Mouse (Mus musculus): Measurements from ENCODE around the gene Fam71d. TPM values are rescaled to one million over a fixed set of nuclear protein-coding genes. Genes with fewer than 3 reads are reported as not detected.

Fam71d gene
- total and polyA plus RNA-seq, 3 experiments: not detected

DNA sequence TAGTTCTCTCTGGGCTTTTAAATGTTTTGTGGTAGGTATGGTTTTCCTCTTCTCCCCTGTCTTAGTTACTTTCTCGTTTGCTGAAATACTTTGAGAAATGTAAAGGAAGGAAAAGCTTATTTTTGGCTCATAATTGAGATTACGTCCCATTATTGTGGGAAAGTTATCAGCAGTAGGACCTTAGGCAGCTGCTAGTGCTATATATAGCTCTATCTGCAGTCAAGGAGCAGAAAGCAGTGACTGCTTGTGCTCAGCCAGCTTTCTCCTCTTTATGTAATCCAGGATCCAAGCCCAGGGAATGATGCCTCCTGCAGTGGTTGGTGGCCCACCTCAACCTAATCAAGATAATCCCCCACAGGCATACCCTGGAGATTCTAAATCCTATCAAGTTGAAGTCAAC, 81.9 kb downstream of the Fam71d start:
- Histone ChIP-seq H3K27me3 (ENCODE audit: control insufficient read depth in 1 of 2, insufficient read depth in 2 of 2, low read length in 2 of 2) (no peaks in the 10 kb centered on the region), H3K9me3 (replicated peaks; ENCODE audit: insufficient read depth, low read length) (no peaks in the 10 kb centered on the region), H3K9ac (ENCODE audit: control insufficient read depth, low read depth, low read length, poor library complexity, severe bottlenecking) (no peak overlapping the region), H3K4me3 (ENCODE audit: control insufficient read depth in 1 of 2, insufficient read depth in 1 of 2, low read depth in 2 of 2, low read length in 2 of 2) (no peak overlapping the region), H3K79me2 (ENCODE audit: control insufficient read depth, insufficient read depth, low read length, poor library complexity) (peaks cover 6% of the 10 kb centered on the region), H3K27ac (ENCODE audit: control insufficient read depth, low read depth, low read length) (no peak overlapping the region), H3K36me3 (ENCODE audit: control insufficient read depth in 1 of 2, insufficient read depth in 2 of 2, low read length in 2 of 2) (peaks cover 6 to 19% of the 10 kb centered on the region in 2 experiments), H3K4me1 (ENCODE audit: control insufficient read depth in 1 of 2, insufficient read depth in 2 of 2, low read length in 2 of 2) (peaks cover 2 to 19% of the 10 kb centered on the region in 2 experiments)
- TF ChIP-seq E2F4 (IDR thresholded peaks at IDR 0.05; ENCODE audit: borderline replicate concordance, low read depth, low read length) (no peak), MAX (IDR thresholded peaks at IDR 0.05; ENCODE audit: low read length) (no peak), USF2 (IDR thresholded peaks at IDR 0.05; ENCODE audit: borderline replicate concordance in 1 of 2, insufficient read depth in 1 of 2, low read depth in 1 of 2, low read length in 2 of 2) (no peak), ETS1 (IDR thresholded peaks at IDR 0.05; ENCODE audit: low read depth, low read length) (peak; percentile 81), CHD1 (IDR thresholded peaks at IDR 0.05; ENCODE audit: low read depth, low read length) (0 out of 2 replicates have a peak, but pooled peaks have one; percentile 11), MYC (IDR thresholded peaks at IDR 0.05; ENCODE audit: low read depth, low read length) (no peak), MEF2A (IDR thresholded peaks at IDR 0.05; ENCODE audit: extremely low read depth, insufficient replicate concordance, low read depth, low read length, poor library complexity, severe bottlenecking) (peak; percentile 97; the same call in 1 of the 2 replicates), GATA1 (IDR thresholded peaks at IDR 0.05; ENCODE audit: low read depth, low read length) (peak; percentile 33; the same call in 1 of the 2 replicates), EP300 (IDR thresholded peaks at IDR 0.05; ENCODE audit: low read depth in 1 of 2, low read length in 2 of 2) (peak in 1 of 2 experiments; percentile 36; a peak in 2 of 4 replicates), ELF1 (IDR thresholded peaks at IDR 0.05; ENCODE audit: low read depth, low read length) (no peak), TCF12 (IDR thresholded peaks at IDR 0.05; ENCODE audit: low read depth, low read length) (no peak), TBP (IDR thresholded peaks at IDR 0.05; ENCODE audit: low read depth, low read length) (no peak), SMC3 (IDR thresholded peaks at IDR 0.05; ENCODE audit: low read depth, low read length) (no peak), KAT2A (conservative IDR thresholded peaks at IDR 0.05; ENCODE audit: low read depth, low read length) (no peak), MAZ (IDR thresholded peaks at IDR 0.05; ENCODE audit: low read depth, low read length) (no peak), RCOR1 (IDR thresholded peaks at IDR 0.05; ENCODE audit: low read depth, low read length) (peak; percentile 27; the same call in 1 of the 2 replicates), SIN3A (IDR thresholded peaks at IDR 0.05; ENCODE audit: low read length) (no peak; the same call in 1 of the 2 replicates), USF1 (IDR thresholded peaks at IDR 0.05; ENCODE audit: low read depth, low read length) (no peak), NELFE (IDR thresholded peaks at IDR 0.05; ENCODE audit: low read depth, low read length) (no peak), ZNF384 (IDR thresholded peaks at IDR 0.05; ENCODE audit: low read depth, low read length) (no peak), ZMIZ1 (IDR thresholded peaks at IDR 0.05; ENCODE audit: low read depth, low read length) (no peak)
- no peak for DNase-seq (ENCODE audit: low read depth, low spot score)

Data from MEL (cell line).